Mouse (Mus musculus) retina, embryonic 14.5 days (tissue): ENCODE measurements at regions not wholly inside any gene's neighbourhood (a gene's known extent, or its start where the extent isn't known, plus 50 kb on each side); places are given as distances from the start of the nearest gene placed in this dataset.
"Not testable (repeated sequence)": the region's sequence is repeated elsewhere in the genome, so short reads cannot be mapped to it uniquely, and the experiment has no call there.

ENCODE experiments used
- DNase-seq: peaks from one replicate; pipeline ENCODE4 v3.0.0-alpha.2; 2015; ENCODE audit warnings: low spot score

DNA sequence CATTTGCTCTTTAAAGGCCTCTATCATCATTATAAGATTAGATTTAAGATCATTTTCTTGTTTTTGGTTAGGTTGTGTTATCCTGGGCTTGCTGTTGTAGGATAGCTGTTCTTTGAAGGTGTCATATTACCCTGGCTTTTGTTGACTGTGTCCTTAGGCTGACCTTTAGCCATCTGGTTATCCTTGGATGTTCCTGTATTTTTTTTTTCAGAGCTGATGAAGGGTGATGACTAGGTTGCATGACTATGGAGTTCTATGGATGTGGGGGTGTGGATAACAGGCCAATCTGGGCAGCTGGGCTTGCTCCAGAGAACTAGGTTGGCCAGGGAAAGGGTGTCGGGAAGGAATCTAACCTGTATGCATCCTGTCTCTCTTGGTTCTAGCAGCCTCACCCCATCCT is 74.2 kb downstream of the Dmrta1 start:
- DNase-seq: no peak

DNA sequence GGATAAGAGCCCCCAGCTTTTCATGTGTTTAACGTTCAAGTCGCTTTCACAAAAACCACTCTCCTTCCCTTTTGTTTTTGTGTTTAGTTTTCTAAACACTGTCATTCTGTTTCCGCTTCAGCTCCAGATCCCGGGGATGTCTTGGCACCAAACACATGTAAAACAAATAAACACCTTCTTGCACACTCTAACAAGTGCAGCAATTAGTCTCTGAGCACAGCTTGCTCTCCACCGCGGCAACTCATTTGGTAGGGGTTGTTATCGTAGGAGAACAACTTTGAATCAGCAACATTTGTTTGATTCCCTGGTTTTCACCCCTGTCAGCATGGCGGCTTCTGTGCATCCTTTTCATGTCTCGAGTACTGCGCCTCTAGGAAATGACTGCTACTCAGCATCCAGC is 97.0 kb downstream of the Dmrta1 start:
- no peak for DNase-seq

GRCm38 (mm10) chr4:89781487-89781886 is 102.3 kb downstream of the Dmrta1 start:
- DNase-seq: no peak

DNA sequence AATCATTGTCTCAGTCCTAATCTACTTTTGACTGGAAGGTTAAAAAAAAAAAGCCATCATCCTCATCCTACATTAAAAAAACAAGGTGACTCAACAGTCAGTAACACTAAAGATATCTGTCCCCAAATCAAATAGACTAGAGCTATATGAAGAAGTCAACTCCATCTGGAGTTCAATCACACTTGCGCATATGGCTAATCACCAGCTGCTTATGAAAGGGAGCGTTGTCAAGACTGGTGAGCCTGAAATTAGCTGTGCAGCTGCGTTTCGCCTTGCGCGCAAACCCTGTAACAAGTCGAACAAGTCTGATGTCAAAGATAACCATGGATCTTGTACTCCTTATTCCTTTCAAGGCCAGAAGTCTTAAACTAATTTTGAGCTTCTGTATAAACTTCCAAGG is 137.6 kb downstream of the Dmrta1 start:
- no peak for DNase-seq

- DNase-seq: no peak
These were observed 155.4 kb downstream of the Dmrta1 start for GRCm38 (mm10) chr4:89834552-89835206.

GRCm38 (mm10) chr4:89875375-89876055 is 196.3 kb downstream of the Dmrta1 start:
- not testable (repeated sequence) for DNase-seq

- DNase-seq: not testable (repeated sequence)
These were observed 196.9 kb downstream of the Dmrta1 start for GRCm38 (mm10) chr4:89876131-89876530.

DNA sequence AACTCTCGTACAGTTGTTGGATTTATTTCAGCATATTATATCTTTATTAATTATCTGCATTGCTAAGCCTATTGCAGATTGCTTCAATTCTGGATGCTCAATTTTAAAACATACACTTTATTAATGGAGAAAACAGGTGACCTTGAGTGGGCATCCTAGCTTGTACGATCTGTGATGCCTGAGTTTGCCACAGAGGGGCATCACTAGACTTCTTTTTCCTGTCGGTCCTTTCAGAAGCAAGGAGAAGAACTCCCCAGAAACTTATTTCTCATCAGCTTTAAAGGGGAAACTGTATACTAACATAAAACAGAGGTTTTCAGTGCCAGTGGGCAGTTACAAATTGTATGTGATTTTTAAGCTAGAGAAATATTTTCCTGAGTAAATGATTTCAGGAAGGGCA is 201.8 kb downstream of the Dmrta1 start:
- peak; percentile 47 for DNase-seq

DNA sequence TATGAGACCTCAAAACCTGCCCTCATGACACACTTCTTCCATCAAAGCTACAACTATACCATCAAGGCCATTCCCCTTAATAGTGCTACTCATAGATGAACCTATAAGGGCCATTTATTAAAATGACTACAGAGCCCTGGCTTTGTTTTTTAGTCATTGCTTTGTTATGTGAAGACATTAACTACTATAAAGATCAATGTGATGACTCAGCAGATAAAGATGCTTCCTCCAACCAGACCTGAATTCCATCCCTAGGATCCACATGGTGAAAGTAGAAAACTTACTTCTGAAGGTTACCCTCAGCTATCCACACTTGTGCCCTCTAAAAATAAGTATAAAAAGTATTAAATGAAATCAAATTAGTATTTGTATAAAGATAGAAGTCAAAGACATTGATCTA is 230.4 kb downstream of the Dmrta1 start:
- no peak for DNase-seq

- DNase-seq: no peak
These were observed 258.4 kb downstream of the Dmrta1 start for GRCm38 (mm10) chr4:89937673-89938072.

GRCm38 (mm10) chr4:89941308-89941707 is 262.1 kb downstream of the Dmrta1 start:
- DNase-seq: no peak

GRCm38 (mm10) chr4:89976146-89976545 is 242.5 kb upstream of the Zfp352 start:
- DNase-seq: no peak

DNA sequence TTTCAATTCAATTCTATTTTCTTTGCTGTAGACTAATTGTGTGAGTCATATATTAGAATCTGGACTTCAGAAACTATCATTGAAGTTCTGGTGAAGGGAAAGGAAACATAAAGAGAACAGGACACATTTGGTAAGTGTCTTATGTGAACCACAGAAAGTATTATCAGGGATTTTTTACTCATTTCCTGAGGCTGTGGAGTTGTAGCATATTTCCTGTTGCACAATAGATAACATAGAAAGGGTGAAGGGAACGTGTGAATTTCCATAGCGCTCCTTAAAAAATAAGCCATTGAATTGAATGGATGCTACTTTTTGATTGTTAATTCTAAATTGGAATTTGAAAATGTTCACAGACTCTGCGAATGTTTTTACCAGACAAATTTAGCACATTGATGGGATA is 215.2 kb upstream of the Zfp352 start:
- no peak for DNase-seq

GRCm38 (mm10) chr4:90003898-90004297 is 214.7 kb upstream of the Zfp352 start:
- DNase-seq: no peak

DNA sequence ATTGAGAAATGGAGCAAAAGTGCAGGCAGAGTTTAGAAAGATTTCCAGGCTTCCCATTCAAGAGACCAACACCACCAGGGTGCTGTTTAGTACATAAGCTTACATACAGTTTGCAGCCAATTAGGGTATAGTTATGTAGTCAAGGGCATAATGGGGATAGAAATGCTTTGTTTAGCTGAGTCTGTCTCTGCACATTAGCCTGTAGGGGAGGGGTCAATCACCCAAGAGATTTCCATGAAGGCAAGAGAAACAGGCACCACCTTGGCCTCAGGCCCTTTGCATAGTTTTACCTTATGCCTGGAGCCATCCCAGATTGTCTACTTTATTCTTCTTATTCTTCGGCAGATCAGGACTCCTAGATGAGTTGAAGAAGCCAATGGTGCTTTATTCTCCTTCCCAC is 205.9 kb upstream of the Zfp352 start:
- no peak for DNase-seq

DNA sequence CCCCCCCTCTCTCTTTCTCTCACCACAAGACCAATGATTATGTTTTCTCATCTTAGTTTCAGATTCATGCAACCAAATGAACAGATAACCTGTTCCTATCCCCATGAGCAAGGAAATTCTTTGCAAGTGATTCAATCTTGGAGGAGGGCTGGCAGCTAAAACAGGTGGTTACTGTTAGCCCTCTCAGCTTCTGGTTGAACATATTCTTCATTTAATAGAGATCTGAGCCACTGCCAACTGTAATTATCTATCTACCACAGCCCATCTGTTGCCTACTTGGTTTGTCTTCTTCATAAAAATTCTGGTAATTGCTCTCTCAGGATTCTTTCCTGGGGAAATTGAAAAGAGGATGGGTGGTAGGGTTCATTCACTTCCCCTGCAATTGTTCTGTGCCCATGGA is 204.4 kb upstream of the Zfp352 start:
- DNase-seq: no peak
